Mouse (Mus musculus): Measurements from ENCODE around the gene Stxbp3.
A peak's percentile ranks its signal among the peaks of the same experiment; 100 is the strongest.

Gene Stxbp3

GRCm38 (mm10) chr3:108765476-108765875 lies 74.8 kb downstream of the Stxbp3 start:
- no peak for DNase-seq (ENCODE audit: low spot score in 2 of 2)

GRCm38 (mm10) chr3:108764976-108765375 lies 75.3 kb downstream of the Stxbp3 start:
- DNase-seq (ENCODE audit: low spot score in 2 of 2): no peak

DNA sequence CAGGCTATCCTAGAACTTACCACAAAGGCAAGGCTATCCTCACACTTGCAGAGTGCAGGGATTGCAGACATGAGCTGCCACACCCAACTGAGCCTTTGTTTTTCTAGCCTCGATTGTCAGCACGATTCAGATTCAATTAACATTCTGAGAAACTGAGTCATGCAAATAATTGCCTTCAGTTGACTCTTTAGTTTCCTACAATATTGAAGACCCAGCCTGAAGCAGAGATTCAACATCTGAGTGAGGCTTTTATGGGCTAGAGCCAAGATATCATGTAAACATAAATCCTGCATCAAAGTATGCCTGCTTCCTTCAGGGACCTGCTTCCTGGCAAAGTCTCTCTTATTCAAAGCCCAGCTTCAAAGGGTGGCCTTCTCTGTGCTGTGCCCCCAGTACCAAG lies 76.6 kb downstream of the Stxbp3 start:
- no peak for DNase-seq (ENCODE audit: low spot score in 2 of 2)

- DNase-seq (ENCODE audit: low spot score in 2 of 2): peak; percentile 55 to 59
Observed at GRCm38 (mm10) chr3:108762597-108763111, 77.7 kb downstream of the Stxbp3 start.

DNA sequence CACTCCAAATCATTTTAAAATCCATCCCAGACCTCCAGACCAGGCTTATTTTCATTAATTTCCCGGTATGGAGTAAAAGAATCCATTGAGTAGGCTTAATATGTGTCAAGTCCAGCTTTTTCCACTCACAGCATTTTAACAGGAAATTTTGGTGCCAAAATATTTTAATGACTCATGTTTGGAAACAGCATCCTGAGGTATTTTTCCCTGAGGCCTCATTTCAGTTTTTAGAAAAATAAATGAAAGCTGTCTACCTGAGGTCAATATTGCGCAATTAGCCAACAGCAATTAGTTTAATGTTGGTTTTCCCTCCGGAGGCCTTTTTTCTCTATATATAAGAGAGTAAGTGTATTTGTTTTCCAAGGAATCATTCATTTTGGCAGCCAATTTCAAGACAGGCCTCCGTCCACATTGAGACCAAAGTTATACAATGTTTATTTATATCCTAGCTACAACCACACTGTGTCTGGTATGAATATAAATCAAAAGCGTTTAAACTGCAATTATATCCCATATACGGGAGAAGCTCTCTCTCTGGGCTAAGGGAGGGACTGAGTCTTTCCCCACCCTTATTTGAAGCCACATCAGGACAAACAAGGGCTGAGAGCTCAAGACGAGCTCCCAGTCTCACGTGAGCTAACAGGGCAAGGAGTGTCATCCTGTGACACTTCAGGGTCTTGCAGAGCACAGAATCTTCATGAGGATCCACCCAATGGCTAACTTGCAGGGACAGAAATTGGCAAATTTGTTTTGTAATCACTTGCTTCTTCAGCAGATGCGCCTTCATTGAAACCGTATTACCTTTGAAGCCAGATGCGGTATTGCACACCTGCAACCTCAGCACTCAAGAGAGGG lies 80.5 kb downstream of the Stxbp3 start:
- peak; percentile 34 to 46 for DNase-seq (ENCODE audit: low spot score in 2 of 2)

- DNase-seq (ENCODE audit: low spot score in 2 of 2): no peak
Observed at GRCm38 (mm10) chr3:108757570-108757969, 82.8 kb downstream of the Stxbp3 start.

GRCm38 (mm10) chr3:108756131-108756530 lies 84.2 kb downstream of the Stxbp3 start:
- DNase-seq (ENCODE audit: low spot score in 2 of 2): no peak

- no peak for DNase-seq (ENCODE audit: low spot score in 2 of 2)
Observed at GRCm38 (mm10) chr3:108755542-108755941, 84.8 kb downstream of the Stxbp3 start.

DNA sequence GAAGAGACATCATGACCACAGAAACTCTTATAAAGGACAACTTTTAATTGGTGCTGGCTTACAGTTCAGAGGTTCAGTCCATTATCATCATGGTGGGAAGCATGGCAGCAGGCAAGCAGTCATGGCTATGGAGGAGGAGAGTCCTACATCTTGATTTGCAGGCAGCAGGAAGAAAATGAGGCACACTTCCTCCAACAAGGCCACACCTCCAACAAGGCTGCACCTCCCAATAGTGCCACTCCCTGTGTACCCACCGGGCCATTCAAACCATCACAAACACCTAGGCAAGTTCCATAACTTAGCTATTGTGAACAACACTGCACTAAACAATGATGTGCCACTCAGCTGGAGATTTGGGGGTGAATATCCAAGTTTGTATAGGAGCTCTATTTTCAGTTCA lies 85.8 kb downstream of the Stxbp3 start:
- no peak for DNase-seq (ENCODE audit: low spot score in 2 of 2)

DNA sequence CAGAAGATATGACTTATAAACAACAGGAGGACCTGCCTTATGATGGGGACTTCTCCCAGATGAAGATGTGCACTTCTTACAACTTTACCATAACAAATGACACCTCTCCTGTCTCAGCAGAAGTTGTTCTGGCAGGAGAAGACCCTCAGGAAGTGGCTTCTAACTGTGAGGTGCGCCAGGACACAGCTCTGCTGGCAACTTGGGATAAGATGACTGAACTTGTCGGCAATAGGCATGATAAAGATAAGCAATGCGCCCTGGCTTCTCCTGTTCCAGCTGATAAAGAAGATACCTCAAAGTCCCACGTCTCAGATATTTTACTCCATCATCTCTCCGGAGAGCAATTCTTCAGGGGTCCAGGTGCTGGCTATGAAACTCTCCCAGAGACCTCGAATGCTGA lies 88.6 kb downstream of the Stxbp3 start:
- no peak for DNase-seq (ENCODE audit: low spot score in 2 of 2)

DNA sequence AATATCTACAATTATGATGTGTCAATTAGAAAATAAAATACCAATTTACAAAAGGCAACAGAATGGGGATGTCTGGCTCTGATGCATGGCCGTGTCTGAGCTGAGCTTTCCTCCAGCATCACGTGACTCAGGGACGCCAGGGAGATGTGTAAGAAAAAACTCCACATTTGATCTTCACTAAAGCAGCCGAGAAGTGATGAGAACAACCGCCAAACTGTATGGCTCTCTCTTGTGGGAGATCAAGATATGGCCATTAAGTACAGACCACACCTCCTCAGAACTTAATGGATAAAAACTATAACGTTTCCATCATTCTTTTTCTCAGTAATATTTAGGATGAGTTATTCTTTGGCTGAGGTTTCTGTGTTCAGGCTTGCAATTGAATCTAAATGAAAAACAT lies 89.3 kb downstream of the Stxbp3 start:
- no peak for DNase-seq (ENCODE audit: low spot score in 2 of 2)

GRCm38 (mm10) chr3:108744060-108744459 lies 96.3 kb downstream of the Stxbp3 start:
- DNase-seq (ENCODE audit: low spot score in 2 of 2): no peak
